Mouse (Mus musculus) heart, adult 11 months (tissue): ENCODE data around the gene Coa4.

Experiments
- DNase-seq: peaks from one replicate; pipeline ENCODE4 v3.0.0; 2022

Coa4 gene

GRCm38 (mm10) chr7:100561861-100562587, 25.2 kb downstream of the Coa4 start:
- peak; percentile 81 for DNase-seq

GRCm38 (mm10) chr7:100567238-100567637, 30.4 kb downstream of the Coa4 start:
- DNase-seq = peak; percentile 41

GRCm38 (mm10) chr7:100569907-100570306, 33.0 kb downstream of the Coa4 start:
- peak; percentile 1 for DNase-seq

- DNase-seq = no peak
Measured at GRCm38 (mm10) chr7:100570930-100571715, 34.3 kb downstream of the Coa4 start.

GRCm38 (mm10) chr7:100572061-100572460, 35.2 kb downstream of the Coa4 start:
- DNase-seq = peak; percentile 65

- DNase-seq = peak; percentile 46
Measured at GRCm38 (mm10) chr7:100572704-100573103, 35.8 kb downstream of the Coa4 start.

- DNase-seq = no peak
Measured at GRCm38 (mm10) chr7:100578794-100579193, 41.9 kb downstream of the Coa4 start.

- DNase-seq = no peak
Measured at GRCm38 (mm10) chr7:100582235-100582634, 45.4 kb downstream of the Coa4 start.

GRCm38 (mm10) chr7:100582727-100583236, 45.9 kb downstream of the Coa4 start:
- DNase-seq = peak; percentile 99

- no peak for DNase-seq
Measured at GRCm38 (mm10) chr7:100589816-100590215, 52.9 kb downstream of the Coa4 start.
